Mouse (Mus musculus): ENCODE measurements at regions not wholly inside any gene's neighbourhood (a gene's known extent, or its start where the extent isn't known, plus 50 kb on each side); places are given as distances from the start of the nearest gene placed in this dataset.
"Not testable (repeated sequence)": the region's sequence is repeated elsewhere in the genome, so short reads cannot be mapped to it uniquely, and the experiment has no call there.

DNA sequence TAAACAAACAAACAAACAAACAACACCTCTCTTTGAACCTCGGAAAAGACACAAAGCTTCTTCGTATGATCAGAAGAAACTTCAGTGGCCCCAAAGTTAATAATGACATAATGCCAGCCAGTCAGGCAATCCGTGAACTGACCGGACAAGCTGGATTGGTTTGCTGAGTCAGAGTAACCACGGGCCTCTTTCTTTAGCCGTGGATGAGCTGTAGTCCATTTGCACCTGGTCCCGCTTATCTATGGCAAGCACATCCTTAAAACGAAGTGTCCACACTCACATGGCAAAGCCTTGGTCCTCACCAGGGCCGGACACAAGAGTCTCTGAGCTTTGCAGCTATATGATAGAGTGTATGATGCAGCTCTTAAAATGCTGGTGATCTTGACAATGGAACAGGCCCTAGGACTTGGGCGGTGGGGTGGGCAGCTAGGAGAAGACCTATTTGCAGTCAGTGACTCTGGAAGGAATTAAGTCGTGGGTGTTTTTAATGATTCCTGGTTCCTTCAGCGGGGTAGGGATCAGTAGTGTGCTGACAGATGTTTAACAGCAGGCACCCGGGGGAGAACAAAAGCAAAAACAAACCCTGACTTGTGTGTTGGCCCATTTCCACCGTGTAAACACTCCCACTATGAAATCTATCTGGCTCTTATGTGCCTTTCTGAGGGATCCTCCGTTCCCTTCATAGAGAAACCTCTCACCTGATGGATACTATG lies 53.6 kb upstream of the Dyrk2 start:
- DNase-seq, result no peak

DNA sequence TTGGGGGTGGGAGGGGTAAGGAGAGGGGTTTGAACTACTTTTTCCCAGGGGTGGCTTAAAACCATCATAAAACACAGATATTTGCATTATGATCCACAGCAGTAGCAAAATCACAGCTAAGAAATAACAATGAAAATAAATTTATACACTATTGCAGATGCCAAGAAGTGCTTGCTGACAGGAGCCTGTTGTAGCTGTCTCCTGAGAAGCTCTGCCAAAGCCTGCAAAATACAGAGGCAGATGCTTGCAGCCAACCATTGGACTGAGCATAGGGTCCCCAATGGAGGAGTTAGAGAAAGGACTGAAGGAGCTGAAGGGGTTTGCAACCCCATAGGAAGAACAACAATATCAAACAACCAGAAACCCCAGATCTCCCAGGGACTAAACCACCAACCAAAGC lies 52.1 kb upstream of the Dyrk2 start:
- H3K4me3 ChIP-seq; H3K27ac ChIP-seq; intact Hi-C loops (cut with DNase I); DNase-seq: not testable (repeated sequence)

More for the DNA sequence above, 53.6 kb upstream of the Dyrk2 start:
- no peak for TF ChIP-seq CTCF (IDR thresholded peaks at IDR 0.05)
- H3K27ac ChIP-seq, result no peak overlapping the region
- intact Hi-C loops (cut with DNase I), result no loop called here
- H3K4me3 ChIP-seq, result no peak overlapping the region
